Mouse (Mus musculus): ENCODE measurements around the gene Slc24a3.

The Slc24a3 gene

GRCm38 (mm10) chr2:145197076-145197475, 29.5 kb downstream of the Slc24a3 start:
- DNase-seq (ENCODE audit: low read depth, low spot score): no peak

DNA sequence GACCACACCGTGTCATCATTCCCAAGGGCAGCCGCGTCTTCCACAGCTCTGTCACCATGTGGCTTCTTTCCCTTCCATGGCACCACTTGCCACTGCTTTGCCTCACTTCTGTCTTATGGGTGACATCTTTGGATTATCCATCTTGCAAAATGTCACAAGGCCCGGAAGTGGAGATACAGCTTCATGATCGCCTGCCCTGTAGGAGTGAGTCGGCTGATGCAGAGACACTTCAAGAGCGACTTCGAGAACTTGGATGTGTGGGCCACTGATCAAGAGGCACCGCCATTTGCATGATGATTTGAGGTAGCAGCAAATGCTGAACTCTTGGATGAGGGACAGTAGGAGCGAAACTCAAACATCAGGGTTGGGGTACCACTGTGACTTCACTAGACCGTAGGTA, 46.0 kb downstream of the Slc24a3 start:
- no peak for DNase-seq (ENCODE audit: low read depth, low spot score)

- DNase-seq (ENCODE audit: low read depth, low spot score): no peak
Observed at GRCm38 (mm10) chr2:145214086-145214831, 46.7 kb downstream of the Slc24a3 start.

DNA sequence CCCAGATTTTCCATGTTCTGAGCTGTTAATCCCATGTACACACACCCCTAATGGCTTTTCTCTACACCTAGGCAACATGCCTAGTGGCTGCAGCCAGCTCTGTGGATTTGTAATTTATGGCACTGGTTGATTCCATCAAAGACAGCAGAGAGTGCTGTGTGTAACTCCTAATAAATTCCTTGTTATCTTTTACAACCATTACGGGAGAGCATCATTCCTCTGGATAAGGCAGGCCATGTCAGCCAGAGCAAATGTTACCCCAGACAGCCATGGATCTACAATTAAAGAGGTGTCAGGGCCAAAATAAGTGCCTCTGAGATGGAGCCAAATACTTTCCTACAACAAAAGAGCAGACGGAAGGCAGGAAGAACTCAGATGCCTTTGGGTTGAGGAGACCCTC, 49.0 kb downstream of the Slc24a3 start:
- DNase-seq (ENCODE audit: low read depth, low spot score): no peak

GRCm38 (mm10) chr2:145217422-145217821, 49.9 kb downstream of the Slc24a3 start:
- DNase-seq (ENCODE audit: low read depth, low spot score): no peak

GRCm38 (mm10) chr2:145219246-145219645, 51.7 kb downstream of the Slc24a3 start:
- no peak for DNase-seq (ENCODE audit: low read depth, low spot score)

DNA sequence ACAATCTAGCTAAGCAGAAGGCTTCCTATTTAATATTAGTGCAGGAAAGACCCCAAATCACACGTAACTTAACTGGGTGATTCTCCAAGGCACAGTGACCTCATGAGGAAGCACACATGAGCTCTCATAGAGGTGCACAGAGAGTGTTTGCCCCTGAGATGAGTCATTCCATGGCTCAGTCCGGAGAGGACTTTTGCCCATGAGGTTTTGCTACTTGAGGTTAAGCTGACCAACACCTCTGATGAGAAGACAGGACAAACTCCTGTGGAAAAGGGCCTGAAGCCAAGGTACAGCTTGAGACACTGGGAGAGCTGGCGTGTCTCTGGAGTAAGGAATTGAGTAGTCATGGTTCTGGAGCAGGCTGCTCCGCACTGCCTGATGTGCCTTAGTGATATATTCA, 56.1 kb downstream of the Slc24a3 start:
- no peak for DNase-seq (ENCODE audit: low read depth, low spot score)

- DNase-seq (ENCODE audit: low read depth, low spot score): no peak
Observed at GRCm38 (mm10) chr2:145225640-145226039, 58.1 kb downstream of the Slc24a3 start.

DNA sequence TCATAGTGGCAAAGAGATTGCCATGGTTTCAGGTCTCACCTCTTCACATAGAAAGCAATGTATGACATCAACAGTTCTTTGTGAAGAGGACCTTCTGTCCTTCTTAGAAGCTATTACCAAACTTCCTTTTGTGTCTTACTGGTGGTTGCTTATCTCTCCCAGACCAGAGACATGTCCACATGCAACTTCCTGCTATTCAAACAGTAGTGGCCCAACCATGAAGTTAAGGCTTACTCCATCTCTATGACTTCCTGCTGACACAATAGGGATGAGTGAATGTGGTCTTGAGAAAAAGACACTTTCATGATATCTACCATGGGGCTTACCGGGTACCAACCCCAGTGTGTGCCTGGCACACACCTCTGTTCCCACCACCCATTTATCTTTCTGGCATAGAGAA, 58.5 kb downstream of the Slc24a3 start:
- no peak for DNase-seq (ENCODE audit: low read depth, low spot score)

- no peak for DNase-seq (ENCODE audit: low read depth, low spot score)
Observed at GRCm38 (mm10) chr2:145227351-145227750, 59.8 kb downstream of the Slc24a3 start.

DNA sequence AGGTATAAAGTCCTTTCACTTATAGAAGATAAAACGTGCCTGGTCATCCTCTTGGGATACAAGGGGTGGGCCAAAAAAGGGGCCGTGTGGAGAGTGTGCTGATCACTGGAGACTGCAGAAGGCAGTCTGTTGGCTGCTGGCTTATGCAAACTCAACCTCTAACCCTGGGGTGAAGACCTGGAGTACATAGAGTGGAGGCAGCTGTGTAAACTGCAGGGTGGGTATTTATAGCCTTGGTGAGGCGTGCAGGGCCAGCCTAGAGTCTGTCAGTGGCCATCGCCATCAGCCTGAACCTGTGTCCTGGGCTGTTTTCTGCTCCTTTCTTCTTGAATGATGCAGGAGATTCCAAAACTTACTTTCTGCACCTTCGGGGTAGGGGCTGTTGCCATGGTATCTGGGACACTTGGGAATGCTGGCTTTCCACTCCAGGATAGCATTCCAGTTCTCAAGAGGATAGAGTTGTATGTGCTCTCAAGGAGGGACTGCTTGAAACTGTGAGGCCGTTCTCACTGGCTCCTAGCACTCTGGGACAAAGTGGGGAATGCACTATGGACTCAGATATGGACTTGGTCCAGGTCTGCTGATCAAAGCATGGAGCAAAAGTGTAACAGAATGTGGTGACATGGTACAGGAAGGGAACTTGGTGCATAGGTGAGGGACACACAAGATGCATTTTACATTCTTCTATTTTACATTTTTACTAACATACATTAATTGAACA, 65.4 kb downstream of the Slc24a3 start:
- no peak for DNase-seq (ENCODE audit: low read depth, low spot score)

GRCm38 (mm10) chr2:145233547-145234398, 66.2 kb downstream of the Slc24a3 start:
- DNase-seq (ENCODE audit: low read depth, low spot score): no peak

- no peak for DNase-seq (ENCODE audit: low read depth, low spot score)
Observed at GRCm38 (mm10) chr2:145246384-145246783, 78.8 kb downstream of the Slc24a3 start.

GRCm38 (mm10) chr2:145248185-145248584, 80.6 kb downstream of the Slc24a3 start:
- DNase-seq (ENCODE audit: low read depth, low spot score): no peak

- no peak for DNase-seq (ENCODE audit: low read depth, low spot score)
Observed at GRCm38 (mm10) chr2:145257332-145257731, 89.8 kb downstream of the Slc24a3 start.

DNA sequence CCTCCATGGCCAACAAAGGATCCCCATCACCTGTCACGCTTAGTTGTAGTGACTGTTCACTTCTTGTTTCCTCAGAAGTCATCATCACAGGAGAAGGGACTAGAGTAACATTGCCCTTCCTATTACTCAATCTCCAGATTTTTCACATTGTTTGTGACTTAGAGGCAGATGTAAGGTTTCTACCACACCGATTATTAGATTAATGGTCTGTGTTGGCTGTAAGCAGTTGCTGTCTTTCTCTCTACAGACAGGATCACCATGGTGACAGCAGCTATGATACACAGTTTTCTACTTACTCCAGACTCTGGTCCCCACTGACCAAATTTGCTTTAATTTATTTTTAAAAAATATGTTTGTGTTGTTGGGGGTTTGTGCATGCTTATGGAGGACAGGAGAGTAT, 90.3 kb downstream of the Slc24a3 start:
- DNase-seq (ENCODE audit: low read depth, low spot score): no peak

DNA sequence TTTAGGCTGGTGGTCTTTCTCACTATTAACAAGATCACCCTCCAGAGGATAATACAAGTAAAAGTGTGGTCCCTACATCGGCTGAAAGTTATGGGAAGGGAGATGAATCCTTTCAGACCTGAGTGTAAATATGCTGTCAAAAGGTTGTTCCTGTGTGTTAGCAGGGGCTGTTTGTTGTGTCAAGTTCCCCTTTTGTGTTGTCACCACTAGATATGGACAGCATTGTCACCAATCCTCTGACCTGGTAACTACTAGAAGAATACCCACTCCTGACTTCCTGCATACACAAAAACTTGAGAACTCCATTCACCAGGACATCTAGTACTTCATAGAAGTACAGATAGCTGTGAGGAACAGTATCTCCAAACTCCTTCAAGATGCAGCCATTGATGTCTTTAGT, 93.0 kb downstream of the Slc24a3 start:
- no peak for DNase-seq (ENCODE audit: low read depth, low spot score)

DNA sequence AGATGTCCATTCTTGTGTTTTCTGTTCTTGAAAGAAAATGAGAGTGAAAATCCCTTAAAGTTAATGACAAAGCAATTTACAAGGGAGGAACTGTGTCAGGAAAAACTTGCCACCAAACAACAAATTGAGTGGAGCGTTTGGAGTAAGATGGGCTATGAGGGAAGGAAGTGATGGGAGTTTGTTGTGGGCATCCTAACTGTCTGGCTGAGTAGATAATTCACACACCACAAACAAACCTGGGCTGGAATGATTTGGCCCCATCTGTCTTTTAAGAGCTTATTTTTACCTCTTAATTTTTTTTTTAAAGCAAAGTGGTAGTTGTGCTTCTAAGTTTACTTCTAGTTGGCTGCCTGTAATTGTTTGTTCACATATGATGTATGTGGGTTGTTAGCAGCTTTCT, 94.6 kb downstream of the Slc24a3 start:
- no peak for DNase-seq (ENCODE audit: low read depth, low spot score)

DNA sequence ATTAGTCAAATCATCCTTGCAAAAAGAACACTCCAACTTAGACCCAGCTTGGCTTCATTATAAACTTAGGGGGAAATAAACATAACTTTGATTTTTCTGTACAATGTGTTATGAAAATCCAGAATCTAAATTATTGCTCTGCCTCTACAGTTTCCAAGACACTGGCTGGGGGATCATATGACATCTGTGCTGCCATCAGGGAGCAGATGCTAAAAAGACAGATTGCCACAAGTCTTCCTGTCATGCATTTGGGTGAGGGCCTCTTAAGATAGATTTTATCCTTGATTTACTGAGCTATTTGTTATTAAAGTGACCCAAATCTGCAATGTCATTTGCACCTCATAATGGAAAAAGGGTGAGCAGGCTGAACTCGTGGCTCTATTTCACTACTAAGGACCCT, 99.2 kb downstream of the Slc24a3 start:
- no peak for DNase-seq (ENCODE audit: low read depth, low spot score)

DNA sequence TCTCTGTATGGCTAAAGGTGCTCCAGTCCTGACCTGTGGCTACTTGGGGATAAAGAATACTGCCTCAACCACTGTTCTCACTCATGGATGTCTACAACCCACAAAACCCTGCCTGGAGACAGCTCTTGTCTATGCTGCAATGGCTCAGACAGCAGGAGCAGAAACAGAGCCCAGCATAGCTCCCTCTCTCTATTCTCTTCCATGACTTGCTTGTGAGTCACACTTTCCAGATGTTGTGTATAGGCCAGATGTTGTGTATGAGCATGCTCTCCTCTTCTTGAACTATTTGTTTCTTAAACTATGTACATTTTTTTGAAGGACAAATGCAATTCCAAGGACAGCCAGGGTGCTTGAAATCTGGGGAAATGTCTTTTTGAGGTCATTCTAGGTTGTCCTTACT, 101.4 kb downstream of the Slc24a3 start:
- no peak for DNase-seq (ENCODE audit: low read depth, low spot score)

DNA sequence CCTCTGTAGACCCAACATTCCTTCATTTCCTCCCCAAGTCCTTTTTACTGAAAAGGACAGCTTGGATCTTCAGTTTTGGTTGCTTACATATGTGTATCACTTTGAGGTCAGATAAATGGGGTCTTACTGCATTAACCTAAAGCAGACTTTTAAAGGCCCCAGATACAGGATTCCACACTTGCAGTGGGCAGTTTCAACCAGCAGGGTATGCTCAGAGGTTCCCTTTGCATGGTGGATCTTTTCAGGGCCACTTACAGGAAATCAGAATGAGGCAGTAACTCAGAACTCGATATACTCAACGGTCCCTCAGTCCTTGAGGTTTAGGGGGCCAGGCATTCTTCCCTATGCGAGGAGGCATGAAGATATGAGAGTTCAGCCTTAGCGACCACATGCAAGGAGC, 101.9 kb downstream of the Slc24a3 start:
- no peak for DNase-seq (ENCODE audit: low read depth, low spot score)

DNA sequence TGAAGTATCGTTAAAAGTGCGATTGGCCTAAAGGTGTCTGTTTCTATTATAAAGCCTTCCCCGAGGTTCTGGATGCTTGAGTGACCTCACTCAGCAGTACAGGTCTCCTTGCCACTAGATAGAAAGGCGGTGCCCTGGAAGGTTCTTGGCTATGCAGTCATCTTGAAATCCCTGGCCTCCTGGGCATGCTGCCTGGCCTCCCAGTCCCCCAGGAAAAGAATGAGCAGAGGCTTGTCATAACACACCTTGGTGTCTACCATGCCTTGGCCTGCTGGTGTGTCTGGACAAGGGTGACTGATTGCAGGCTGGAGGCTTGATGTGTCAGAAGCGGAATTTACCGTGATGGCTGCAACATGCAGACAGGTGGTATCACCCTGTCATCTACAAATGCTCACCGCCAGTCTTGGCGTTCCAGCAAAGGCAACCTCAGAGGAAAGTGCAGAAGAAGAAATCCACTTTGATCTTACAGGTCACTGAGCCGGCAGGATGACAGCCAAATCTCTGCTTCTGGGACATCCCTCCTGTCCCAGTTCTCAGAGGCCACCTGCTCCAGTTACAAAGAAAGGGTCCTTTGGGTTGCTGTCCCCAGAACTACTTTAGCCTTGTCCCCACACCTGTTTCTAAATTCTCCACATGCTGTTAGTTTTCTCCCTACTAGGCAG, 106.6 kb downstream of the Slc24a3 start:
- DNase-seq (ENCODE audit: low read depth, low spot score): no peak
